Mouse (Mus musculus): ENCODE measurements around the gene Stx2. TPM values are rescaled to one million over a fixed set of nuclear protein-coding genes. Genes with fewer than 3 reads are reported as not detected.

The Stx2 gene
- total RNA-seq (2023): 10 to 100 TPM; 36.6 to 37.1 TPM

GRCm38 (mm10) chr5:129008412-129008826 lies at the start of gene Stx2:
Gene Stx2, minus strand, starts transcription at chr5:129008574.

GRCm38 (mm10) chr5:129019497-129020299 lies 11.3 kb upstream of the Stx2 start, which contains the start of gene Ran:
Gene Ran, plus strand, starts transcription at chr5:129020069.

GRCm38 (mm10) chr5:128953278-128954070 lies 54.9 kb downstream of the Stx2 start, which contains the start of gene Rimbp2:
Gene Rimbp2, minus strand, starts transcription at chr5:128953486.

Other genes starting within 250 kb of the Stx2 start
- gene Rimbp2, start 55.1 kb downstream of the Stx2 start, total RNA-seq (2023): not detected
- 100 to 1,000 TPM; 120 to 121 TPM for gene Ran, start 11.5 kb upstream of the Stx2 start, total RNA-seq (2023)
- gene Adgrd1, start 88.2 kb upstream of the Stx2 start, total RNA-seq (2023): under 1 TPM in 1 of 2 experiments, not detected in 1; 0.11 TPM

Data from neutrophil, adult 59 days (primary cell).